Mouse (Mus musculus) hindbrain, embryonic 16.5 days (tissue): ENCODE results near the gene Rpl3l. TPM values are rescaled to one million over a fixed set of nuclear protein-coding genes. Genes with fewer than 3 reads are reported as not detected.

Experiments
- ATAC-seq: fragments of 200-750 bp; cut with Nextera tagmentation; 2 replicates; pipeline ENCODE4 v1.8.0; 2017; ENCODE audit warnings: moderate TSS enrichment, moderate library complexity
- H3K27ac ChIP-seq: fragments of 300-500 bp; sonication (generic); 2 replicates; pipeline ENCODE4 v1.5.1; 2014; ENCODE audit warnings: low read depth, mild to moderate bottlenecking, control low read depth, low read length, moderate library complexity
- H3K27me3 ChIP-seq: fragments of 300-500 bp; sonication (generic); replicated peaks from 2 replicates; pipeline ENCODE4 v1.6.1; 2014; ENCODE audit warnings: low read length; ENCODE audit not compliant: control insufficient read depth, insufficient read depth
- H3K36me3 ChIP-seq: fragments of 300-500 bp; sonication (generic); 2 replicates; pipeline ENCODE4 v1.6.1; 2014; ENCODE audit warnings: mild to moderate bottlenecking, low read length, moderate library complexity, mixed read lengths; ENCODE audit not compliant: control insufficient read depth, insufficient read depth
- H3K4me1 ChIP-seq: fragments of 300-500 bp; sonication (generic); 2 replicates; pipeline ENCODE4 v1.6.1; 2014; ENCODE audit warnings: low read depth, low read length; ENCODE audit not compliant: control insufficient read depth, insufficient read depth
- H3K4me2 ChIP-seq: fragments of 300-500 bp; sonication (generic); 2 replicates; pipeline ENCODE4 v1.6.1; 2014; ENCODE audit warnings: mild to moderate bottlenecking, low read length, control low read depth, moderate library complexity
- H3K4me3 ChIP-seq: fragments of 300-500 bp; sonication (generic); 2 replicates; pipeline ENCODE4 v1.5.1; 2014; ENCODE audit warnings: mild to moderate bottlenecking, low read length, control low read depth, moderate library complexity
- H3K9ac ChIP-seq: fragments of 300-500 bp; sonication (generic); 2 replicates; pipeline ENCODE4 v1.6.1; 2014; ENCODE audit warnings: low read depth, mild to moderate bottlenecking, control low read depth, low read length, moderate library complexity
- H3K9me3 ChIP-seq: fragments of 300-500 bp; sonication (generic); 2 replicates; pipeline ENCODE4 v1.6.1; 2014; ENCODE audit warnings: mild to moderate bottlenecking, low read length, moderate library complexity; ENCODE audit not compliant: control insufficient read depth
- WGBS: fragments of 180-500 bp; shearing (Covaris S2); extraction: QIAGEN DNeasy Blood & Tissue Kit; methylation state at CpG from one replicate; pipeline ENCODE4 v1.1.7; 2014; 5-methylcytosine and 5-hydroxymethylcytosine counted together
- polyA plus RNA-seq: library from polyadenylated mRNA; unstranded; fragments of >200 nt; fragmentation: Nextera tagmentation; extraction: Ambion mirVana; gene quantifications from 2 replicates; pipeline ENCODE4 v1.2.1, GENCODE M21; 2015

Gene Rpl3l
- polyA plus RNA-seq, 1 experiment from 2014 or later = not detected

DNA sequence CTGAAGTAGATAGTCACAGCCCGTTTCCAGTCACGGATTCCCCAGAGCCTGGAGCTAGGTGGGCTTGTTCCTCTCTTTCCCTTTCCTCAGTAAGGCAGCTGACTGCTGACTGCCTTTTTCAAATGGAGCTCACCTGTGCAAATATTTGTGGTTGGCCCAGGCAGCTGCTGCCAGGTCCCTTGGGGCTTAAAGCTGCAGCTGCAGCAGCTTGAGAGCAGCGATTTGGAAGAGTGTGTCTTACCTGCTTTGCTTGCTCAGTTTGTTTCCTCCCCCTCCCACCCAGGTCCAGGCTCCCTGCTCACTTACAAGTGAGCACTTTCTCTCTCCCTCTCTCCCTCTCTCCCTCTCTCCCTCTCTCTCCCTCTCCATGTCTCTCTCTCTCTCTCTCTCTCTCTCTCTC, 41.5 kb downstream of the Rpl3l start:
- WGBS = 48% methylated on average over 3 of the region's 3 CpGs
- Histone ChIP-seq H3K27ac (no peak overlapping the region), H3K36me3 (no peaks in the 10 kb centered on the region), H3K4me1 (no peaks in the 10 kb centered on the region), H3K27me3 (no peaks in the 10 kb centered on the region), H3K9ac (no peak overlapping the region), H3K4me3 (no peak overlapping the region), H3K9me3 (no peaks in the 10 kb centered on the region), H3K4me2 (no peak overlapping the region)
- ATAC-seq = no peak

DNA sequence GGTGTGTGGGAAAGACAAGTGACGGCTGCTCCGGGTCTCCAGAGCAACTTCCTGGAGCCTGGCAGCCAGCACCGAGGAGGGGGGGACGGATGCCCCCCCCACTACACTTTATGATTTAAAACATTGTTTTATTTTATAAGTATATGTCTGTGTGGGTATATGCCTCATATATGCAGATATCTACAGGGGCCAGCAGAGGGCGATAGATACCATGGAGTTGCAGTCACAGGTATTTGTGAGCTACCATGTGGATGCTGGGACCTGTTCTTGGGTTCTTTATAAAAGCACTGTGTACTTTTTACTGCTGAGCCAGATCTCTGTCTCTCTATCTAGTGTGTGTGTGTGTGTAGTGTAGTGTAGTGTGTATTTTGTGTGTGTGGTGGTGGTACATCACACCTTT, 45.6 kb downstream of the Rpl3l start:
- H3K4me2 ChIP-seq = no peak overlapping the region
- no peaks in the 10 kb centered on the region for H3K27me3 ChIP-seq
- no peak overlapping the region for H3K27ac ChIP-seq
- no peaks in the 10 kb centered on the region for H3K4me1 ChIP-seq
- H3K9ac ChIP-seq = no peak overlapping the region
- ATAC-seq = no peak
- H3K4me3 ChIP-seq = no peak overlapping the region
- H3K9me3 ChIP-seq = no peaks in the 10 kb centered on the region
- WGBS = 79% methylated on average over 5 of the region's 5 CpGs
- H3K36me3 ChIP-seq = no peaks in the 10 kb centered on the region

DNA sequence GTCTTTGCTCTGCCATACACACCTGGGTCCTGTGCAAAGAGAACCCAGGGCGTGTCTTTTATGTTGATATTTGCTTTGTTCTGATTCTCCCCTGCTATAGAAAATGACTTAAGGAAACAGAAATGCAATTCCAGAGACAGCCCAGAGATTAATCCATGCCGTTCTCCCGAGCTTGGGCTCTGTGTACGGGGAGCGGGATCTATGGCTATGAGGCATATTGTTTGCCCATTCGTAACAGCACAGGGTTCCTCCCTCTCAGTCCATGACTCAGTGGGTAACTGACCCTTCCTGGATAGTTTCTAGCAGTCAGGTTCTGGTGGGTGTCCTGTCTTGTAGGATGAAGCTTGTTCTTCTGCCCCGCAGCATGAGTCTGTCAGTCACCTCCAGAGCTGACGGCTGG, 47.6 kb downstream of the Rpl3l start:
- no peak overlapping the region for H3K4me2 ChIP-seq
- no peaks in the 10 kb centered on the region for H3K4me1 ChIP-seq
- H3K27ac ChIP-seq = no peak overlapping the region
- ATAC-seq = no peak
- no peak overlapping the region for H3K4me3 ChIP-seq
- no peak overlapping the region for H3K9ac ChIP-seq
- no peaks in the 10 kb centered on the region for H3K9me3 ChIP-seq
- no peaks in the 10 kb centered on the region for H3K27me3 ChIP-seq
- H3K36me3 ChIP-seq = no peaks in the 10 kb centered on the region
- 81% methylated on average over 8 of the region's 8 CpGs for WGBS

DNA sequence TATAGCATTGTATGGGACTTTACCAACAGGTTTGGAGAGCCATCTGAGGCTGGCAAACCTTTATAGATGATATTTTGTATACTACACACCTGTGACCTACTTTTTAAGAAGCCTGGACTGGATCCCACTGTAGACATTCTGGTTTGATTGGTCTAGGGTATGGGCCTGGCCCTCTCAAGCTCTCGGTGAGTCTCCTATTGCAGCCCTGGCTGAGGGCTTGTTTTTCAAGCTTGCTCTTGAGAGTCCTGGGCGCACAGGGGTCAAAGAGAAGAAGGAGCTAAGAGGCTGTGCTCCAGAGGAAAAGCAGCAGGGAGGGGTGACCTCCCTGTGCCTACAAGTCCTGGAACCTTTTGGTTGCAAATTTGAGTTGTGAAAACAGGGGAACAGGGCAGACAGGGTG, 49.5 kb downstream of the Rpl3l start:
- H3K4me2 ChIP-seq = no peak overlapping the region
- 86% methylated on average over 2 of the region's 2 CpGs for whole genome bisulfite sequencing
- H3K27ac ChIP-seq = no peak overlapping the region
- H3K4me3 ChIP-seq = no peak overlapping the region
- no peaks in the 10 kb centered on the region for H3K36me3 ChIP-seq
- ATAC-seq = no peak
- no peaks in the 10 kb centered on the region for H3K9me3 ChIP-seq
- no peaks in the 10 kb centered on the region for H3K27me3 ChIP-seq
- no peak overlapping the region for H3K9ac ChIP-seq
- no peaks in the 10 kb centered on the region for H3K4me1 ChIP-seq

DNA sequence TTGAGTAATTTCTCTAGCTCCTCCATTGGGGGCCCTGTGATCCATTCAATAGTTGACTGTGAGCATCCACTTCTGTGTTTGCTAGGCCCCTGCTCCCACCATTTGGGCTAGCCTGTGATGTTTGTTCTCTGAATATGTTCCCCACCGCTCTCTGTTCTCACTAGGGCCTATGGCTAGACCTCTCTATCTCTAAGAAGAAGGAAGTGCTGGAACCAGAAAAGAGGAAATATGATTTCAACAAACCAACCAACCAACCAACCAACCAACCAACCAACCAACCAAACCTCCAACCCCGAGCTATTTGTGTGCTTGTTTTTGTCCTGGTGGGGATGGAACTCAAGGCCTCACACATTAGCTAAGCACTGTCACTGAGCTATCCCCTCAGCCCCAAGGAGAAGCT, 53.2 kb downstream of the Rpl3l start:
- Histone ChIP-seq H3K9me3 (no peaks in the 10 kb centered on the region), H3K36me3 (no peaks in the 10 kb centered on the region), H3K27ac (no peak overlapping the region), H3K4me1 (no peaks in the 10 kb centered on the region), H3K4me3 (no peak overlapping the region), H3K4me2 (no peak overlapping the region), H3K27me3 (no peaks in the 10 kb centered on the region), H3K9ac (no peak overlapping the region)
- no peak for ATAC-seq
- WGBS = 88% methylated on average over 2 of the region's 2 CpGs

Other genes starting within 250 kb of the Rpl3l start
- gene Mlst8, start 248.7 kb upstream of the Rpl3l start, polyA plus RNA-seq = 36.2 and 39.3 TPM in 2 replicates
- 43.6 and 44.6 TPM in 2 replicates for gene Caskin1, start 239.2 kb upstream of the Rpl3l start, polyA plus RNA-seq
- 85.9 and 94.2 TPM in 2 replicates for gene Traf7, start 199.9 kb upstream of the Rpl3l start, polyA plus RNA-seq
- 10.9 and 13.0 TPM in 2 replicates for gene Rab26, start 193.6 kb upstream of the Rpl3l start, polyA plus RNA-seq
- gene Pkd1, start 178.0 kb upstream of the Rpl3l start, polyA plus RNA-seq = 26.8 and 29.9 TPM in 2 replicates
- gene Tsc2, start 95.2 kb upstream of the Rpl3l start, polyA plus RNA-seq = 65.8 and 80.9 TPM in 2 replicates
- 9.6 and 9.9 TPM in 2 replicates for gene Nthl1, start 95.1 kb upstream of the Rpl3l start, polyA plus RNA-seq
- gene Slc9a3r2, start 77.5 kb upstream of the Rpl3l start, polyA plus RNA-seq = 60.8 TPM in 2 replicates
- gene Npw, start 69.4 kb upstream of the Rpl3l start, polyA plus RNA-seq = 0.54 and 0.75 TPM in 2 replicates
- 10.8 and 18.7 TPM in 2 replicates for gene Zfp598, start 58.1 kb upstream of the Rpl3l start, polyA plus RNA-seq
- 272 and 319 TPM in 2 replicates for gene Syngr3, start 37.9 kb upstream of the Rpl3l start, polyA plus RNA-seq
- gene Gfer, start 31.7 kb upstream of the Rpl3l start, polyA plus RNA-seq = 35.4 and 37.3 TPM in 2 replicates
- gene Noxo1, start 31.6 kb upstream of the Rpl3l start, polyA plus RNA-seq = 1.7 and 2.3 TPM in 2 replicates
- gene Tbl3, start 20.2 kb upstream of the Rpl3l start, polyA plus RNA-seq = 62.4 and 69.9 TPM in 2 replicates
- gene Rnf151, start 9.8 kb upstream of the Rpl3l start, polyA plus RNA-seq = not detected in 2 replicates
- gene Rps2, start 9.7 kb upstream of the Rpl3l start, polyA plus RNA-seq = 732 and 739 TPM in 2 replicates
- 271 and 307 TPM in 2 replicates for gene Ndufb10, start 3.3 kb upstream of the Rpl3l start, polyA plus RNA-seq
- gene Msrb1, start 8.8 kb downstream of the Rpl3l start, polyA plus RNA-seq = 17.5 and 18.9 TPM in 2 replicates
- gene Hs3st6, start 25.2 kb downstream of the Rpl3l start, polyA plus RNA-seq = 0.23 and 0.32 TPM in 2 replicates
- not detected in 2 replicates for gene Meiob, start 76.5 kb downstream of the Rpl3l start, polyA plus RNA-seq
- gene Hagh, start 112.3 kb downstream of the Rpl3l start, polyA plus RNA-seq = 71.4 and 86.9 TPM in 2 replicates
- 23.1 and 28.8 TPM in 2 replicates for gene Fahd1, start 122.5 kb downstream of the Rpl3l start, polyA plus RNA-seq
- 0.15 TPM in 1 of 2 replicates, not detected in the other for gene Igfals, start 138.2 kb downstream of the Rpl3l start, polyA plus RNA-seq
- 64.1 and 65.7 TPM in 2 replicates for gene Nubp2, start 158.5 kb downstream of the Rpl3l start, polyA plus RNA-seq
- gene Spsb3, start 158.8 kb downstream of the Rpl3l start, polyA plus RNA-seq = 88.2 and 90.4 TPM in 2 replicates
- 30.1 and 30.2 TPM in 2 replicates for gene Eme2, start 167.3 kb downstream of the Rpl3l start, polyA plus RNA-seq
- gene Mrps34, start 167.3 kb downstream of the Rpl3l start, polyA plus RNA-seq = 85.3 and 89.0 TPM in 2 replicates
- 88.2 and 99.9 TPM in 2 replicates for gene Nme3, start 168.7 kb downstream of the Rpl3l start, polyA plus RNA-seq
- gene Mapk8ip3, start 209.2 kb downstream of the Rpl3l start, polyA plus RNA-seq = 90.0 and 102 TPM in 2 replicates
- 82.9 and 97.9 TPM in 2 replicates for gene Jpt2, start 232.9 kb downstream of the Rpl3l start, polyA plus RNA-seq